Mouse (Mus musculus) heart, postnatal 36 days (tissue): ENCODE data around the gene Gramd1b. TPM values are rescaled to one million over a fixed set of nuclear protein-coding genes. Genes with fewer than 3 reads are reported as not detected.

ENCODE experiments used
- DNase-seq, 2 experiments: peaks; one replicate each; pipeline ENCODE4 v3.0.0; 2021 to 2022
- intact Hi-C: fragments of 180-260 bp; cut with DNase I; formaldehyde crosslinking; loops from one replicate; pipeline ENCODE4 v1.15.1; 2025
- total RNA-seq, 2 experiments: library from RNA; stranded (reverse); gene quantifications; 2 replicates each; pipeline ENCODE4 v1.2.3; 2021

Gramd1b gene
- total RNA-seq, 2 experiments from 2014 or later = 19.7 to 20.8 TPM

DNA sequence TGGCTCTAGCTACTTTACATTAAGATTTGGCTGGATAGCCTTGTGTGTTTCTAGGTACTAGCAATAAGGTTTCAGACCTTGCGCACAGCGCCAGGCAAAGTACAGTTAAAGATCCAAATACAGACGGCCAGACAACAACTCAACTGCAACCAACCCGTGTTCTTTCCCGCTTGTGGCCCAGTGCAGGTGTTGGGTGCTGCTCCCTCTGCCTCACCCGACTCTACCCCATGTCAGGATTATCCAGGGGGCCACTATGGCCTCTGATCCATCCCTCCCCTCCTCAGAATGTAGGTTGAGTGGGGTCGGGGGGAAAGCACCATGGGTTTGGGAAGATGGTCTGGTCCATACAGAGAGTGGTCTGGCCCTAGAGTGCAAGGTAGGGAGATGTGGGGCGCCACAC, 237.9 kb downstream of the Gramd1b start:
- intact Hi-C loops = no loop called here
- DNase-seq = no peak

DNA sequence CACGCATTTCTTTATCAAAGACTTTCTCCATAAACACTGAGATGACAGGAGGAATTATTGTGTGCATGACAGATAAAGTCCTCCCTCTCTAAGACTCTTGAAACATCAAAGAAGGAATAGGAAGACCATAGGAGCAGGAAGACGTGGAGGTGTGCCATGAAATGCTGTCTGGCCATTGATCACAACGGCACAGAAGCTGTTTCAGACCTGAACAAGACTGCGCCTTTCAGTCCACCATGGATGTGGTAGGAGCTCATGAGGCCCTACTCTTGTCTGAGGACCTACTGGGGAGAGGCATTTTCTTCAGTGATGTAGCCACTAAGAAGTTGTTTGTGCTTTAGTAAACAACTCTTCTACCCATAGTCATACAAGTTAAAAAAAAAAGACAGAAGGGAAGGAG, 238.7 kb downstream of the Gramd1b start:
- intact Hi-C loops = no loop called here
- no peak for DNase-seq

DNA sequence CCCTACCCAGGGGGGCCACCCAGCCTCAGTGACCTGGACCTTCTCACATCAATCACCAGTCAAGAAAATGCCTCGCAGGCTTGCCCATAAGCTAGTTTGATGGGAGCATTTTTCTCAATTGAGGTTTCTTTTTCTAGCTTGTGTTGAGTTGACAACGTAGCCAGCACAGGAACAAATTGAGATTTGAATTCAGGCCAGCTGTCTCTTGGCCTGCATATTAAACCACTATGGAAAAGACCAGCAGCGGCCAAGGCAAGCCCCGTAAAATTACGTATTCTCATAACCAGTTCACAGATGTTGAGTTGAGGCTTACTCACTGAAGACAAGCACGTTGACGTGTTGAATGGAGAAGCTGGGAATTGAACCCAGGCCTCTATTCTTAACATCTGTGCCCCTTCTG, 248.2 kb downstream of the Gramd1b start:
- no peak for DNase-seq
- intact Hi-C loops = no loop called here

DNA sequence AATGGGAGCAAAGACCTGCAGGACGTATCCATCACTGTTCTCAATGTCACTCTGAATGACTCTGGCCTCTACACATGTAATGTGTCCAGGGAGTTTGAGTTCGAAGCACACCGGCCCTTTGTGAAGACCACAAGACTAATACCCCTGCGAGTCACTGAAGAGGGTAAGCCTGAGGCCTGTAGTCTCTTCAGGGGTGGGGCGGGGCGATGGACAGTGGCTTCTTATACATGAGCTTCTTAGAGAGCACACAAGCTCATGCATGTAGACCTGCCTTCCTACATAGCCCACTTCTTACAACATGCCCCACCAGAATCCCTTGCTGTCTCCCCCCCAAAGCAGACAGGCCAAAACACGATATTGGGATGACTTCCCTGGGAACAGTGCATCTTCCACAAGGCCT, 251.7 kb downstream of the Gramd1b start:
- DNase-seq = no peak
- intact Hi-C loops = loop anchor here (2.0 kb wide), 1 partner anchor 65 kb away; no protein-coding TSS in a partner anchor

DNA sequence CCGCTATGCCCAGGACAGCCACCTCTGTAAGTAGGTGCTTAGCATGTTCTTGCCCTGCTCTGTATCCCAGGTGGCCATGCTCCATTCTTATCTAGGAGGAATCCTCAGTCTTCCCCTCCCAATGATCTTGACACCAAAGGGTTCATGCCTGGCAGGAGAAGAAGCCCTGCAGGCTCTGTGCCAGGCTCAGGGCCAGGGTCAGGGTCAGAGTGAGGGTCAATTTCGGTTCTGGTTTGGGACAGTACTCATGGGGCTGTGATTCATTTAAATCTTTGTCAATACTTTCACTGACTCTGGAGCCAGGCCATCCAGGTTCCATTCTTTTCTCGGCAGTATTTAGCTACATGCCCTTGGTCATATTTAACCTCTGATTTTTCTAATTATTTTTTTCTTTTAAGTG, 253.5 kb downstream of the Gramd1b start:
- intact Hi-C loops = loop anchor here (2.0 kb wide), 1 partner anchor 63 kb away; no protein-coding TSS in a partner anchor
- DNase-seq = no peak

DNA sequence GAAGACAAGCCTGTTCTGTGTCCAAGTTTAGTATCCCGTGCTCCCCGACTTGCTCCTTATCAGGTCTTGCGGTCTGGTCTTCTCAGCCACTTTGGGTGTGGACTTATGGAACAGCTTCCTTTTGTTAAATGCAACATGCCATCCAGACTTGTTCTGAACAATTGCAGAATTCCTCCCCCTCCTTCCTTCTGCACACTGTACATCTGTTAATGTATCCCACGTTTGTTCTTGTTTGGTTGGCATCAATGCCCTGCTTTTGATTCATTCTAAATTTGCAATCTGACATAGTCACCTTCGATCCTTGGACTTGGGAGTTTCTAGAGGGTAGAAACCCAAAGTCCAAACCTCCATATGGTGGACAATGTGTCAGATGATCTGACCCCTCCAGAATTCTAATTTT, 255.3 kb downstream of the Gramd1b start:
- DNase-seq = no peak
- intact Hi-C loops = no loop called here

DNA sequence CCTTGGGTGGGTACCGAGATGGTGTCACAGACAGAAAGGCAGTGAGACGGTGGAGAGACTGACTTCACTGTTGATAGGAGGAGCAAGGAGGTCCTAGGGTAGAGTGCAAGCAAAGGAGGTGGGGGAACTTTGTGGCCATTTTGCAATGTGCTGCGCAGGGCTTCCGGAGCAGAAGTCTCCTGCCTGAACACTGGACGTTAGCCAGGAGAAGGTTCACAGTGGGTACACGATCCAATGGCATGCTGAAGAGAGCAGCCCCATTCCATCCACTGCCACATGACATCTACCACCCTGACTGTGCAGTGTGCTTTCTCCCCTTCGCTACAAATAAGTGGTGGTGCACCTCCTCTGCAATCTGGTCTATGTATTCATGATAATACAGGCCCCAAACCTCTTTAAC, 258.4 kb downstream of the Gramd1b start:
- intact Hi-C loops = no loop called here
- no peak for DNase-seq

- intact Hi-C loops = no loop called here
Observed at GRCm38 (mm10) chr9:40271075-40271474, 260.1 kb downstream of the Gramd1b start.

GRCm38 (mm10) chr9:40269880-40270279, 261.3 kb downstream of the Gramd1b start:
- intact Hi-C loops = no loop called here

More at GRCm38 (mm10) chr9:40271075-40271474, 260.1 kb downstream of the Gramd1b start:
- no peak for DNase-seq

GRCm38 (mm10) chr9:40269103-40269861, 261.9 kb downstream of the Gramd1b start, which contains the start of gene Scn3b:
TSS of gene Scn3b (plus strand) at chr9:40269217.
- intact Hi-C loops = no loop called here

More at GRCm38 (mm10) chr9:40269880-40270279, 261.3 kb downstream of the Gramd1b start:
- DNase-seq = no peak

DNA sequence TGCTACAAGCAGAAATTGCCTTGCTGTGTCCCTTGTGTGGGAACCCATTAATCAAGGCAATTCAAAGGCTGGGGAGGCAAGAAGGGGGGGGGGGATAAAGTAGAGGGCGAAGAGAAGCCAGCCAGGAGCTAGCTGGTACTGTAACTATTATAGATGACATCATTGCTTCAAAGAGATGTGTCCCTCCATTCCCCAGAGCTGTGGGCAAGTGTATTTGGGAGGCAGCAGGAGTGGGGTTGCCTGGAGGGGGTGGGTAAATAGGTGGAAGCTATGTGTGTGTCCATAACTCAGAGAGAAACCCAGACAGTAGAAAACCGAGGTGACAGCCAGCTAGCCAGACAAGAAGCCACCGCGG, 262.5 kb downstream of the Gramd1b start:
- intact Hi-C loops = no loop called here
- DNase-seq = no peak

More at GRCm38 (mm10) chr9:40269103-40269861, 261.9 kb downstream of the Gramd1b start, which contains the start of gene Scn3b:
- DNase-seq = peak; percentile 42 to 47

- DNase-seq = no peak
- intact Hi-C loops = no loop called here
Observed at GRCm38 (mm10) chr9:40268040-40268747, 263.0 kb downstream of the Gramd1b start.

DNA sequence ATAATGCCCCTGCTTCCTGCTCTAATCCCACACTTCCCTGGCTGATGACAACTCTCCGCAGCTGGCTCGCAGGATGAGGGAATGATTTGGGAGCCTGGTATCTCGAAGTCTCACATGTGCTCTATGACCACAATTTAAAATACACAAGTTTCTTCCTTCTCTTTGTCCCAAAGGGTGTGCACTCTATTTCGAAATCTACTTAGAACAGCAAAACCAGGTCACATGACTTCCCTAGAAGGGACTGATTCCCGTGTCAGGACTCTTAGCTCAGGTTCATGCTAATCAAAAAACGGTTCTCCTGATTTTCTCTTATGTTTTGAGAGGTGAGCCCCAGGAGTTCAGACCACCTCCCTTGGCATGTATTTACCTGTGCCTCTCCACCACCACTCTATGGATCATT, 267.3 kb downstream of the Gramd1b start:
- intact Hi-C loops = no loop called here
- DNase-seq = no peak

GRCm38 (mm10) chr9:40252459-40252858, 278.7 kb downstream of the Gramd1b start:
- no peak for DNase-seq
- intact Hi-C loops = no loop called here

- intact Hi-C loops = no loop called here
- DNase-seq = no peak
Observed at GRCm38 (mm10) chr9:40249106-40249505, 282.1 kb downstream of the Gramd1b start.

- DNase-seq = no peak
- intact Hi-C loops = no loop called here
Observed at GRCm38 (mm10) chr9:40246702-40247101, 284.5 kb downstream of the Gramd1b start.

- DNase-seq = no peak
- intact Hi-C loops = no loop called here
Observed at GRCm38 (mm10) chr9:40245974-40246665, 285.1 kb downstream of the Gramd1b start.

DNA sequence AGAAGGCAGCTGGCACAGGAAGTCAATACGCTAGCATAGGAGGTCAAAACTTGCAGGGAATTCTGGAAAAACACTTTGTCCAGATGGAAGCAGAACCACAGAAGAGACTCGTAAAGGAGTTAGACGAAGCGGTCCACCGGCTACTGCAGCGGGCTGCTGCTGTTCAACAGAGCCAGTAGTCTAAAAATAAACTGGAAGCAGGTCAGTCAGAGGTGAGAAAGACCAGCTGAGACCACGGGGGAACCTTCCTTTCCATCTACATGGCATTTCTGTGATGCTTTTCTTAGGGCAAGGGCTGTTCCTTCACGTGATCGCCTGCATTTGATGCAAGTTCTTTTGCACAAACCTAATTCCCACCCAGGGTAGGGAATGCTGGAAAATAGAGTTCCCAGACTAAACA, 285.7 kb downstream of the Gramd1b start:
- DNase-seq = no peak
- intact Hi-C loops = no loop called here
